Comparison of ENCODE assay signal across 19 mouse cellular contexts in genomic region chr8:48477371-48477935, GRCm38 (mm10).
DNase-seq lines count a peak whose midpoint lies in the region; ATAC-seq lines count a peak whose summit lies in the region.
"Had no signal": no experiment of that assay in that cellular context is flagged by ENCODE, and none has a peak within 500 bp of the region (broad histone marks: within the 10 kb centered on the region; RNA-seq: fewer than 3 reads in every experiment).

No protein-coding gene starts in this region.

- H3K27ac ChIP-seq in forebrain, embryonic 15.5 days (replicated peaks): no peak overlapping the region
- no peak overlapping the region for H3K27ac ChIP-seq in forebrain, embryonic 12.5 days
- H3K27ac ChIP-seq in hindbrain, embryonic 11.5 days (ENCODE audit: low read depth, low read length): no peak overlapping the region
- H3K27ac ChIP-seq in midbrain, embryonic 14.5 days (replicated peaks; ENCODE audit: low read depth, low read length): no peak overlapping the region
- H3K27ac ChIP-seq in kidney, embryonic 14.5 days (ENCODE audit: low read depth, low read length): no peak overlapping the region
- H3K27ac ChIP-seq: gastrocnemius, adult 2 months; liver, embryonic 13.5 days had no signal

- peaks cover 19% of the 10 kb centered on the region for H3K4me1 ChIP-seq in forebrain, embryonic 15.5 days
- peaks cover 21% of the 10 kb centered on the region for H3K4me1 ChIP-seq in forebrain, embryonic 12.5 days
- H3K4me1 ChIP-seq in hindbrain, embryonic 11.5 days (replicated peaks; ENCODE audit: control insufficient read depth, insufficient read depth, low read length): no peaks in the 10 kb centered on the region; the same call in 1 of the 2 replicates
- H3K4me1 ChIP-seq in midbrain, embryonic 14.5 days (ENCODE audit: control insufficient read depth, insufficient read depth, low read length): peaks cover 6% of the 10 kb centered on the region; the same call in 1 of the 2 replicates
- H3K4me1 ChIP-seq in kidney, embryonic 14.5 days (ENCODE audit: control insufficient read depth, insufficient read depth, low read length): 0 out of 2 replicates have a peak, but pooled peaks cover 7% of the 10 kb centered on the region
- H3K4me1 ChIP-seq: liver, embryonic 13.5 days had no signal

- H3K9ac ChIP-seq in forebrain, embryonic 15.5 days (replicated peaks): no peak overlapping the region
- H3K9ac ChIP-seq in forebrain, embryonic 12.5 days: no peak overlapping the region
- no peak overlapping the region for H3K9ac ChIP-seq in hindbrain, embryonic 11.5 days (ENCODE audit: low read depth, low read length)
- H3K9ac ChIP-seq in midbrain, embryonic 14.5 days (replicated peaks; ENCODE audit: low read length): no peak overlapping the region
- no peak overlapping the region for H3K9ac ChIP-seq in kidney, embryonic 14.5 days (ENCODE audit: low read depth, low read length)
- H3K9ac ChIP-seq: liver, embryonic 13.5 days had no signal

- ATAC-seq in forebrain, embryonic 15.5 days (replicated peaks): 0 out of 2 replicates have a peak, but pooled peaks have one; percentile 33
- ATAC-seq in forebrain, embryonic 12.5 days (ENCODE audit: low FRiP score): no peak
- peak; percentile 29; the same call in 1 of the 2 replicates for ATAC-seq in hindbrain, embryonic 11.5 days (ENCODE audit: low FRiP score)
- ATAC-seq in midbrain, embryonic 14.5 days (ENCODE audit: low FRiP score, low TSS enrichment): peak; percentile 50; the same call in 1 of the 2 replicates
- ATAC-seq in kidney, embryonic 14.5 days (ENCODE audit: low FRiP score, low TSS enrichment): no peak
- ATAC-seq: intestine, postnatal 0 days had no signal

- peak; percentile 19 for DNase-seq in Muller cell, postnatal 12 days (ENCODE audit: inconsistent ontology term)
- no peak for DNase-seq in hindbrain, embryonic 11.5 days (ENCODE audit: low spot score)
- DNase-seq in midbrain, embryonic 14.5 days: peak; percentile 55
- DNase-seq in heart, adult 8-10 months (ENCODE audit: low spot score): no peak
- DNase-seq in urinary bladder, postnatal 10 days (ENCODE audit: low spot score): no peak
- DNase-seq: adrenal gland, postnatal 10 days; cerebellum, postnatal 25 days; gastrocnemius, adult 2 months; heart, adult 18-20 months; heart, postnatal 10 days; kidney, postnatal 25 days; liver, embryonic 13.5 days; lung, postnatal 14 days; retina, postnatal 1 day; thymus, adult 2 months had no signal

- no peaks in the 10 kb centered on the region for H3K36me3 ChIP-seq in forebrain, embryonic 15.5 days
- H3K36me3 ChIP-seq in forebrain, embryonic 12.5 days (replicated peaks): no peaks in the 10 kb centered on the region
- H3K36me3 ChIP-seq in hindbrain, embryonic 11.5 days (ENCODE audit: control insufficient read depth, insufficient read depth, low read length): no peaks in the 10 kb centered on the region
- no peaks in the 10 kb centered on the region for H3K36me3 ChIP-seq in midbrain, embryonic 14.5 days (ENCODE audit: control insufficient read depth, insufficient read depth, low read length)
- H3K36me3 ChIP-seq in kidney, embryonic 14.5 days (ENCODE audit: control insufficient read depth, insufficient read depth, low read length): no peaks in the 10 kb centered on the region
- H3K36me3 ChIP-seq: liver, embryonic 13.5 days had no signal

- 37% methylated on average over 8 of the region's 8 CpGs for whole genome bisulfite sequencing in forebrain, embryonic 15.5 days
- WGBS in forebrain, embryonic 12.5 days: 49% methylated on average over 8 of the region's 8 CpGs
- 48% methylated on average over 8 of the region's 8 CpGs for WGBS in hindbrain, embryonic 11.5 days
- 22% methylated on average over 8 of the region's 8 CpGs for WGBS in midbrain, embryonic 14.5 days
- 83% methylated on average over 8 of the region's 8 CpGs for WGBS in kidney, embryonic 14.5 days

- H3K4me2 ChIP-seq in forebrain, embryonic 15.5 days (replicated peaks): no peak overlapping the region
- no peak overlapping the region for H3K4me2 ChIP-seq in forebrain, embryonic 12.5 days
- no peak overlapping the region for H3K4me2 ChIP-seq in hindbrain, embryonic 11.5 days (replicated peaks; ENCODE audit: low read depth, low read length)
- no peak overlapping the region for H3K4me2 ChIP-seq in midbrain, embryonic 14.5 days (ENCODE audit: low read length)
- no peak overlapping the region for H3K4me2 ChIP-seq in kidney, embryonic 14.5 days (replicated peaks; ENCODE audit: low read depth, low read length)
- H3K4me2 ChIP-seq: liver, embryonic 13.5 days had no signal

- H3K4me3 ChIP-seq in forebrain, embryonic 15.5 days: no peak overlapping the region
- H3K4me3 ChIP-seq in forebrain, embryonic 12.5 days (replicated peaks): no peak overlapping the region
- H3K4me3 ChIP-seq in hindbrain, embryonic 11.5 days (ENCODE audit: low read depth, low read length): no peak overlapping the region
- H3K4me3 ChIP-seq in midbrain, embryonic 14.5 days (replicated peaks; ENCODE audit: low read depth, low read length): no peak overlapping the region
- H3K4me3 ChIP-seq in kidney, embryonic 14.5 days (ENCODE audit: low read length): no peak overlapping the region
- H3K4me3 ChIP-seq: gastrocnemius, adult 2 months; liver, embryonic 13.5 days had no signal

- no peaks in the 10 kb centered on the region for H3K27me3 ChIP-seq in forebrain, embryonic 15.5 days
- H3K27me3 ChIP-seq in forebrain, embryonic 12.5 days: no peaks in the 10 kb centered on the region; the same call in 1 of the 2 replicates
- no peaks in the 10 kb centered on the region for H3K27me3 ChIP-seq in hindbrain, embryonic 11.5 days (ENCODE audit: control insufficient read depth, insufficient read depth, low read length)
- peaks cover 7% of the 10 kb centered on the region; the same call in 1 of the 2 replicates for H3K27me3 ChIP-seq in midbrain, embryonic 14.5 days (ENCODE audit: control insufficient read depth, insufficient read depth, low read length)
- no peaks in the 10 kb centered on the region for H3K27me3 ChIP-seq in kidney, embryonic 14.5 days (ENCODE audit: control insufficient read depth, insufficient read depth, low read length)
- H3K27me3 ChIP-seq: liver, embryonic 13.5 days had no signal

- H3K9me3 ChIP-seq in forebrain, embryonic 15.5 days: no peaks in the 10 kb centered on the region
- H3K9me3 ChIP-seq in forebrain, embryonic 12.5 days: no peaks in the 10 kb centered on the region
- no peaks in the 10 kb centered on the region for H3K9me3 ChIP-seq in hindbrain, embryonic 11.5 days (ENCODE audit: control insufficient read depth, low read length)
- H3K9me3 ChIP-seq in midbrain, embryonic 14.5 days (ENCODE audit: control insufficient read depth, low read length): no peaks in the 10 kb centered on the region
- H3K9me3 ChIP-seq in kidney, embryonic 14.5 days (ENCODE audit: control insufficient read depth, low read length): no peaks in the 10 kb centered on the region
- H3K9me3 ChIP-seq: liver, embryonic 13.5 days had no signal

Comparison
In these comparisons a context has a peak if more than half of its experiments do, and no peak if none do; other contexts are left out.
1. ATAC-seq: peak in forebrain, embryonic 15.5 days (single experiment), hindbrain, embryonic 11.5 days (single experiment) and midbrain, embryonic 14.5 days (single experiment); none in forebrain, embryonic 12.5 days (single experiment) and kidney, embryonic 14.5 days (single experiment).
2. DNase-seq: peak in Muller cell, postnatal 12 days (single experiment) and midbrain, embryonic 14.5 days (single experiment); none in hindbrain, embryonic 11.5 days (single experiment), heart, adult 8-10 months (single experiment) and urinary bladder, postnatal 10 days (single experiment).